Mouse (Mus musculus) CH12.LX (cell line): ENCODE data around the gene Agpat4. TPM values are rescaled to one million over a fixed set of nuclear protein-coding genes. Genes with fewer than 3 reads are reported as not detected.

Experiments
- DNase-seq: peaks from one replicate; pipeline ENCODE4 v3.0.0-alpha.2; 2013; ENCODE audit errors: extremely low read depth
- H3K27ac ChIP-seq: 2 replicates; pipeline ENCODE4 v1.5.1; 2012; ENCODE audit warnings: low read depth, mild to moderate bottlenecking, control low read depth, moderate library complexity; ENCODE audit not compliant: insufficient read depth
- H3K27me3 ChIP-seq: replicated peaks from 2 replicates; pipeline ENCODE3; 2012; ENCODE audit warnings: inconsistent platforms
- H3K36me3 ChIP-seq, 2 experiments: replicated peaks in 1 of 2; 2 replicates each; pipeline versions ENCODE3 to v1.6.1; 2012; ENCODE audit warnings: inconsistent platforms in 1 of 2, low read length in 1 of 2, mild to moderate bottlenecking in 1 of 2, mixed read lengths in 1 of 2, moderate library complexity in 1 of 2; ENCODE audit not compliant: control insufficient read depth in 1 of 2, insufficient read depth in 1 of 2
- H3K4me1 ChIP-seq, 2 experiments: 2 replicates each; pipeline ENCODE4 v1.6.1; 2012; ENCODE audit warnings: inconsistent platforms in 1 of 2, moderate library complexity in 1 of 2; ENCODE audit not compliant: insufficient read depth in 2 of 2, control insufficient read depth in 1 of 2
- H3K4me2 ChIP-seq: 2 replicates; pipeline ENCODE4 v1.6.1; 2012; ENCODE audit warnings: low read depth, mild to moderate bottlenecking, control low read depth; ENCODE audit not compliant: poor library complexity, insufficient read depth, severe bottlenecking
- H3K4me3 ChIP-seq, 3 experiments: fragments of 150-350 bp in 1 of 3; sonication (generic) in 1 of 3; replicated peaks in 1 of 3; 2 replicates each; pipeline versions ENCODE3 to v1.5.1; 2011 to 2012; ENCODE audit warnings: low read depth in 2 of 3, low read length in 2 of 3, mild to moderate bottlenecking in 2 of 3, moderate library complexity in 2 of 3, control low read depth in 1 of 3, improper control_type of control experiment in 1 of 3, inconsistent platforms in 1 of 3, mixed read lengths in 1 of 3; ENCODE audit not compliant: poor library complexity in 1 of 3
- H3K79me2 ChIP-seq: replicated peaks from 2 replicates; pipeline ENCODE4 v1.6.1; 2012; ENCODE audit warnings: mild to moderate bottlenecking, moderate library complexity; ENCODE audit not compliant: control insufficient read depth, poor library complexity, insufficient read depth, severe bottlenecking; ENCODE audit errors: extremely low read depth
- H3K9ac ChIP-seq: 2 replicates; pipeline ENCODE4 v1.6.1; 2012; ENCODE audit warnings: low read depth, mild to moderate bottlenecking, control low read depth, moderate library complexity; ENCODE audit not compliant: insufficient read depth
- H3K9me3 ChIP-seq: replicated peaks from 2 replicates; pipeline ENCODE3; 2012; ENCODE audit warnings: low read length, inconsistent platforms, mixed read lengths
- BHLHE40 ChIP-seq: IDR thresholded peaks from 2 replicates; pipeline ENCODE4 v1.6.1; 2011; ENCODE audit warnings: mild to moderate bottlenecking, low read depth, low read length, improper control_type of control experiment
- CHD1 ChIP-seq: IDR thresholded peaks from 2 replicates; pipeline ENCODE4 v1.6.1; 2012; ENCODE audit warnings: low read depth, low read length, improper control_type of control experiment, inconsistent platforms
- CHD2 ChIP-seq: IDR thresholded peaks from 2 replicates; pipeline ENCODE4 v1.6.1; 2011; ENCODE audit warnings: low read length, improper control_type of control experiment
- E2F4 ChIP-seq: IDR thresholded peaks from 2 replicates; pipeline ENCODE4 v1.6.1; 2011; ENCODE audit warnings: low read depth, low read length, improper control_type of control experiment; ENCODE audit not compliant: insufficient replicate concordance
- EP300 ChIP-seq: IDR thresholded peaks from 2 replicates; pipeline ENCODE4 v1.6.1; 2011; ENCODE audit warnings: low read length, improper control_type of control experiment
- ETS1 ChIP-seq: conservative IDR thresholded peaks from 2 replicates; pipeline ENCODE4 v1.6.1; 2012; ENCODE audit warnings: low read depth, mild to moderate bottlenecking, inconsistent platforms, low read length, improper control_type of control experiment, moderate library complexity
- GABPA ChIP-seq: IDR thresholded peaks from 2 replicates; pipeline ENCODE4 v1.6.1; 2012; ENCODE audit warnings: low read depth, low read length, improper control_type of control experiment, inconsistent platforms; ENCODE audit not compliant: insufficient replicate concordance
- HCFC1 ChIP-seq: IDR thresholded peaks from 2 replicates; pipeline ENCODE4 v1.6.1; 2012; ENCODE audit warnings: low read depth, mild to moderate bottlenecking, inconsistent platforms, low read length, improper control_type of control experiment
- IRF4 ChIP-seq: IDR thresholded peaks from 2 replicates; pipeline ENCODE4 v1.6.1; 2014; ENCODE audit warnings: low read depth, mild to moderate bottlenecking, inconsistent platforms, low read length, improper control_type of control experiment
- JUN ChIP-seq: IDR thresholded peaks from 2 replicates; pipeline ENCODE4 v1.6.1; 2011; ENCODE audit warnings: low read depth, mild to moderate bottlenecking, low read length, improper control_type of control experiment, moderate library complexity; ENCODE audit not compliant: insufficient read depth
- JUND ChIP-seq: conservative IDR thresholded peaks from 2 replicates; pipeline ENCODE4 v1.6.1; 2011; ENCODE audit warnings: low read depth, low read length, improper control_type of control experiment
- KAT2A ChIP-seq: IDR thresholded peaks from 2 replicates; pipeline ENCODE4 v1.6.1; 2012; ENCODE audit warnings: low read length, improper control_type of control experiment, inconsistent platforms; ENCODE audit not compliant: insufficient replicate concordance
- MAFK ChIP-seq: IDR thresholded peaks from 2 replicates; pipeline ENCODE4 v1.6.1; 2011; ENCODE audit warnings: low read length, improper control_type of control experiment; ENCODE audit not compliant: insufficient replicate concordance
- MAX ChIP-seq: IDR thresholded peaks from 2 replicates; pipeline ENCODE4 v1.6.1; 2011; ENCODE audit warnings: low read length, improper control_type of control experiment
- MEF2A ChIP-seq: IDR thresholded peaks from 2 replicates; pipeline ENCODE4 v1.6.1; 2014; ENCODE audit warnings: low read depth, mild to moderate bottlenecking, inconsistent platforms, low read length, improper control_type of control experiment, borderline replicate concordance
- NRF1 ChIP-seq: IDR thresholded peaks from 2 replicates; pipeline ENCODE4 v1.6.1; 2014; ENCODE audit warnings: low read depth, mild to moderate bottlenecking, inconsistent platforms, low read length, improper control_type of control experiment, moderate library complexity
- POLR2A ChIP-seq: IDR thresholded peaks from 2 replicates; pipeline ENCODE4 v1.6.1; 2011; ENCODE audit warnings: low read depth, mild to moderate bottlenecking, improper control_type of control experiment, low read length
- RCOR1 ChIP-seq: conservative IDR thresholded peaks from 2 replicates; pipeline ENCODE4 v1.6.1; 2012; ENCODE audit warnings: low read depth, mild to moderate bottlenecking, inconsistent platforms, low read length, improper control_type of control experiment
- SIN3A ChIP-seq: IDR thresholded peaks from 2 replicates; pipeline ENCODE4 v1.6.1; 2012; ENCODE audit warnings: low read length, improper control_type of control experiment, inconsistent platforms
- SMC3 ChIP-seq: IDR thresholded peaks from 2 replicates; pipeline ENCODE4 v1.6.1; 2011; ENCODE audit warnings: low read depth, low read length, improper control_type of control experiment
- USF1 ChIP-seq: IDR thresholded peaks from 2 replicates; pipeline ENCODE4 v1.6.1; 2014; ENCODE audit warnings: low read depth, mild to moderate bottlenecking, inconsistent platforms, low read length, improper control_type of control experiment
- ZKSCAN1 ChIP-seq: IDR thresholded peaks from 2 replicates; pipeline ENCODE4 v1.6.1; 2012; ENCODE audit warnings: low read depth, inconsistent platforms, low read length, improper control_type of control experiment, borderline replicate concordance
- ZMIZ1 ChIP-seq: IDR thresholded peaks from 2 replicates; pipeline ENCODE4 v1.6.1; 2012; ENCODE audit warnings: low read depth, mild to moderate bottlenecking, inconsistent platforms, low read length, improper control_type of control experiment
- ZNF384 ChIP-seq: IDR thresholded peaks from 2 replicates; pipeline ENCODE4 v1.6.1; 2012; ENCODE audit warnings: low read depth, low read length, improper control_type of control experiment, inconsistent platforms
- dilution Hi-C: fragments of 300-500 bp; cut with MboI; formaldehyde crosslinking; loops from 2 replicates; pipeline ENCODE4 v1.14.3; 2020; ENCODE audit warnings: low sequenced_read_pairs; ENCODE audit not compliant: extremely low pct_unique_long_range_greater_than_20kb, extremely low pct_ligation_motif_present
- in situ Hi-C: fragments of 300-500 bp; cut with MboI; formaldehyde crosslinking; loops from 3 replicates; pipeline ENCODE4 v1.14.3; 2019; ENCODE audit warnings: low sequenced_read_pairs, low pct_ligation_motif_present, low pct_unique_long_range_greater_than_20kb, mixed read lengths
- polyA plus RNA-seq: library from polyadenylated mRNA; unstranded; fragments of >175 nt; gene quantifications from 2 replicates; pipeline ENCODE4 v1.2.1, GENCODE M21; 2012; ENCODE audit warnings: low read depth; ENCODE audit not compliant: insufficient read length
- total RNA-seq, 2 experiments: library from RNA; depleted of rRNA; stranded (reverse); fragments of 300-350 nt in 1 of 2; fragments of >200 nt in 1 of 2; gene quantifications; 2 replicates each; pipeline ENCODE4 v1.2.3; 2012 to 2014

Agpat4 gene
- total and polyA plus RNA-seq, 3 experiments: 34.7 to 83.2 (median 44.5) TPM

- H3K4me2 ChIP-seq: no peak overlapping the region
- dilution Hi-C loops (no loop called here), in situ Hi-C loops (no loop called here)
- no peaks in the 10 kb centered on the region for H3K27me3 ChIP-seq
- peaks cover 20 to 71% of the 10 kb centered on the region in 2 experiments for H3K36me3 ChIP-seq
- H3K9me3 ChIP-seq: no peaks in the 10 kb centered on the region
- no peak overlapping the region for H3K9ac ChIP-seq
- H3K27ac ChIP-seq: no peak overlapping the region
- DNase-seq: no peak
- peaks cover 7 to 16% of the 10 kb centered on the region in 2 experiments for H3K4me1 ChIP-seq
- no peak overlapping the region for H3K4me3 ChIP-seq
- TF ChIP-seq KAT2A: no peak
- no peak for TF ChIP-seq USF1
- TF ChIP-seq SIN3A: no peak
- no peak for TF ChIP-seq SMC3
- no peak for TF ChIP-seq MEF2A
- TF ChIP-seq ZNF384: no peak
- H3K79me2 ChIP-seq: peaks cover 51% of the 10 kb centered on the region
Observed at GRCm38 (mm10) chr17:12146132-12146681, 27.7 kb downstream of the Agpat4 start.

GRCm38 (mm10) chr17:12147830-12148229 is 29.3 kb downstream of the Agpat4 start:
- TF ChIP-seq JUN (no peak), HCFC1 (no peak), ETS1 (no peak), ZKSCAN1 (no peak), EP300 (no peak), POLR2A (no peak), JUND (no peak), KAT2A (no peak), USF1 (no peak), BHLHE40 (no peak), NRF1 (no peak), CHD1 (no peak), MAFK (no peak), GABPA (no peak), RCOR1 (no peak), IRF4 (no peak), MAX (no peak), CHD2 (no peak), ZMIZ1 (no peak), E2F4 (no peak)
- no peaks in the 10 kb centered on the region for H3K27me3 ChIP-seq
- no peak overlapping the region for H3K4me3 ChIP-seq
- H3K36me3 ChIP-seq: peaks cover 31 to 74% of the 10 kb centered on the region in 2 experiments
- peaks cover 3 to 16% of the 10 kb centered on the region in 2 experiments for H3K4me1 ChIP-seq
- in situ Hi-C loops: no loop called here
- no peak for DNase-seq
- dilution Hi-C loops: no loop called here
- H3K4me2 ChIP-seq: no peak overlapping the region
- no peak overlapping the region for H3K27ac ChIP-seq
- no peak overlapping the region for H3K9ac ChIP-seq
- H3K9me3 ChIP-seq: no peaks in the 10 kb centered on the region
- H3K79me2 ChIP-seq: peaks cover 36% of the 10 kb centered on the region
